Mouse (Mus musculus) hindbrain, embryonic 15.5 days (tissue): ENCODE results near the gene Gm49366. TPM values are rescaled to one million over a fixed set of nuclear protein-coding genes. Genes with fewer than 3 reads are reported as not detected.
"Not testable (repeated sequence)": the region's sequence is repeated elsewhere in the genome, so short reads cannot be mapped to it uniquely, and the experiment has no call there.

ENCODE experiments used
- ATAC-seq: fragments of 200-750 bp; cut with Nextera tagmentation; 2 replicates; pipeline ENCODE4 v1.8.0; 2017; ENCODE audit warnings: low read depth, moderate number of reproducible peaks, moderate TSS enrichment; ENCODE audit not compliant: low FRiP score
- H3K27ac ChIP-seq: fragments of 300-500 bp; sonication (generic); replicated peaks from 2 replicates; pipeline ENCODE4 v1.5.1; 2015; ENCODE audit warnings: mild to moderate bottlenecking, inconsistent platforms
- H3K27me3 ChIP-seq: fragments of 300-500 bp; sonication (generic); 2 replicates; pipeline ENCODE4 v1.6.1; 2015; ENCODE audit warnings: control low read depth, inconsistent platforms
- H3K36me3 ChIP-seq: fragments of 300-500 bp; sonication (generic); 2 replicates; pipeline ENCODE4 v1.6.1; 2015; ENCODE audit warnings: control low read depth, inconsistent platforms
- H3K4me1 ChIP-seq: fragments of 300-500 bp; sonication (generic); replicated peaks from 2 replicates; pipeline ENCODE4 v1.6.1; 2015; ENCODE audit warnings: control low read depth, inconsistent platforms
- H3K4me2 ChIP-seq: fragments of 300-500 bp; sonication (generic); 2 replicates; pipeline ENCODE4 v1.6.1; 2015; ENCODE audit warnings: moderate library complexity, mild to moderate bottlenecking, inconsistent platforms
- H3K4me3 ChIP-seq: fragments of 300-500 bp; sonication (generic); 2 replicates; pipeline ENCODE4 v1.5.1; 2015; ENCODE audit warnings: mild to moderate bottlenecking, inconsistent platforms
- H3K9ac ChIP-seq: fragments of 300-500 bp; sonication (generic); 2 replicates; pipeline ENCODE4 v1.6.1; 2015; ENCODE audit warnings: inconsistent platforms
- H3K9me3 ChIP-seq: fragments of 300-500 bp; sonication (generic); 2 replicates; pipeline ENCODE4 v1.6.1; 2016; ENCODE audit warnings: control low read depth, inconsistent platforms
- WGBS: fragments of 180-500 bp; shearing (Covaris S2); methylation state at CpG from one replicate; pipeline ENCODE4 v1.1.7; 2015; 5-methylcytosine and 5-hydroxymethylcytosine counted together
- polyA plus RNA-seq: library from polyadenylated mRNA; unstranded; fragments of >200 nt; fragmentation: Nextera tagmentation; extraction: Ambion mirVana; gene quantifications from 2 replicates; pipeline ENCODE4 v1.2.1, GENCODE M21; 2015

Gm49366 gene
- polyA plus RNA-seq, 1 experiment from 2014 or later = not detected

DNA sequence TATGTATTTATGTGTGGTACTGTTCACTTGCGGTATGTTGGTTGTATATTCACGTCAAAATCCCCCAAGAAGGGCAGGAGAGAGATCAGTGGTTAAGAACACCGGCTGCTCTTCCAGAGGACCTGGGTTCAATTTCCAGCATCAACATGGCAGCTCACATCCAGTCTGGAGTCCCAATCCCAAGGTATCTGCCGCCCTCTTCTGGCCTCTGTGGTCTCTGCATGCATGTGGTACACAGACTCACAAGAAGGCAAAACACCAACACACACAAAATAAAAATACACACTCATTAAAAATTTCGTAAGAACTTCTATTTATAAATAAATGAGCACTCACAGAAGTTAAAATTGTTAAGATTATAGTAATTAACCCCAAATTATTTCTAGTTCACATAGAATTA, 24.5 kb downstream of the Gm49366 start:
- Histone ChIP-seq H3K4me3 (no peak overlapping the region), H3K27me3 (peaks cover 5% of the 10 kb centered on the region), H3K27ac (no peak overlapping the region), H3K4me1 (no peaks in the 10 kb centered on the region), H3K36me3 (no peaks in the 10 kb centered on the region), H3K4me2 (no peak overlapping the region), H3K9ac (no peak overlapping the region), H3K9me3 (no peaks in the 10 kb centered on the region)
- WGBS = 74% methylated on average over 5 of the region's 5 CpGs
- ATAC-seq = no peak

GRCm38 (mm10) chr12:84063833-84064232, 25.1 kb downstream of the Gm49366 start:
- H3K36me3 ChIP-seq = no peaks in the 10 kb centered on the region
- no peaks in the 10 kb centered on the region for H3K4me1 ChIP-seq
- no peaks in the 10 kb centered on the region for H3K9me3 ChIP-seq
- ATAC-seq = no peak
- peaks cover 11% of the 10 kb centered on the region for H3K27me3 ChIP-seq
- H3K4me3 ChIP-seq = no peak overlapping the region
- no peak overlapping the region for H3K4me2 ChIP-seq
- 95% methylated on average over 2 of the region's 2 CpGs for WGBS
- no peak overlapping the region for H3K9ac ChIP-seq
- no peak overlapping the region for H3K27ac ChIP-seq

- Histone ChIP-seq H3K27ac (no peak overlapping the region), H3K9ac (no peak overlapping the region), H3K4me1 (no peaks in the 10 kb centered on the region), H3K4me3 (no peak overlapping the region), H3K9me3 (no peaks in the 10 kb centered on the region), H3K4me2 (no peak overlapping the region), H3K27me3 (peaks cover 14% of the 10 kb centered on the region), H3K36me3 (no peaks in the 10 kb centered on the region)
- no peak for ATAC-seq
- WGBS = 74% methylated on average over 8 of the region's 8 CpGs
These were observed 25.9 kb downstream of the Gm49366 start for GRCm38 (mm10) chr12:84064621-84065020.

DNA sequence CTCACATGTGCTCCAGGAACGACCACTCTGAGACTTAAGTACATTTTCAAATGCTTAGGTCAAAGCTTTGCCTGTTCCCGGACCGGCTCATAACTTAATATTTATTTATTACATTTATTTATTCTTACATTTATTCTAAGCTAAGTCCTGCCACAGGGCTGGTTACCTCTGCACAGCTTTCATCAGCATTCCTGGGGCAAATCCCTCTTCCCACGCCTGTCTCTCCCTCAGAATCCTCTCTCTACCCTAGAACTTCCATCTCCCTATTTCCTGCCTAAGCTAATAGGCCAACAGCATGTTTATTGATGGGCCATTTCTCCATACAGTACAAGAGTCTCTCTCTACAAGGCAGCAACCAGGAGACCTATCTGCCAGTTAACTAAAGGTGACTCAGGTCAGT, 29.0 kb downstream of the Gm49366 start:
- H3K27ac ChIP-seq = no peak overlapping the region
- no peaks in the 10 kb centered on the region for H3K36me3 ChIP-seq
- no peak overlapping the region for H3K4me2 ChIP-seq
- no peaks in the 10 kb centered on the region for H3K4me1 ChIP-seq
- 88% methylated on average over 4 of the region's 4 CpGs for WGBS
- no peak overlapping the region for H3K9ac ChIP-seq
- no peak overlapping the region for H3K4me3 ChIP-seq
- peaks cover 21% of the 10 kb centered on the region for H3K27me3 ChIP-seq
- ATAC-seq = no peak
- no peaks in the 10 kb centered on the region for H3K9me3 ChIP-seq

- no peaks in the 10 kb centered on the region for H3K9me3 ChIP-seq
- peaks cover 21% of the 10 kb centered on the region for H3K27me3 ChIP-seq
- WGBS = 57% methylated on average over 8 of the region's 8 CpGs
- H3K27ac ChIP-seq = no peak overlapping the region
- H3K9ac ChIP-seq = no peak overlapping the region
- H3K4me3 ChIP-seq = no peak overlapping the region
- no peaks in the 10 kb centered on the region for H3K4me1 ChIP-seq
- no peak for ATAC-seq
- no peak overlapping the region for H3K4me2 ChIP-seq
- no peaks in the 10 kb centered on the region for H3K36me3 ChIP-seq
These were observed 29.6 kb downstream of the Gm49366 start for GRCm38 (mm10) chr12:84068296-84068695.

DNA sequence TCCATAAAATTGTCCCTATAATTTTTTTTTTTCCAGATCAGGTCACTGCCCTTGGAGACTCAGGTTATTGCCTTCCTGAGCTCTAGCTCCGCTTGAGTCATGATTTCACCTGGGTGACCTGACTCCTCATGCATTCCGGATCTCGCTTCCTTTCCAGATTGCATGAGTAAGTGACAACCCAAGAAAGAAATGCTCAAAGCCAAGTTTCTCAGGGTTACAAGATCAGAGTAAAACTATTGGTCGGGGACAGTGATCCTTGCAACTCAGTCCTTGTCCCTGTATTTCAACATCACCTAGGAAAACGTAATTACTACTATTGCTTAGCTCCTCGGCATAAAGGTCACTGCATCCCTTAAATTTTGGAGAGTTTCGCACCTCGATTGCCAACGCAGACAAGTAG, 30.3 kb downstream of the Gm49366 start, which contains the start of gene Acot5:
TSS of gene Acot5 (plus strand) at position 340 of the 400 bp plus-strand sequence.
- Histone ChIP-seq H3K4me2 (peak within 1 kb of the TSS; percentile 62), H3K4me3 (peak within 1 kb of the TSS; percentile 44), H3K4me1 (no peaks in the 10 kb centered on the region), H3K9me3 (no peaks in the 10 kb centered on the region), H3K36me3 (no peaks in the 10 kb centered on the region), H3K27me3 (peaks cover 21% of the 10 kb centered on the region), H3K9ac (0 out of 2 replicates have a peak within 1 kb of the TSS, but pooled peaks have one; percentile 24), H3K27ac (no peak within 1 kb of the TSS)
- no peak for ATAC-seq
- 60% methylated on average over 9 of the region's 9 CpGs for WGBS

DNA sequence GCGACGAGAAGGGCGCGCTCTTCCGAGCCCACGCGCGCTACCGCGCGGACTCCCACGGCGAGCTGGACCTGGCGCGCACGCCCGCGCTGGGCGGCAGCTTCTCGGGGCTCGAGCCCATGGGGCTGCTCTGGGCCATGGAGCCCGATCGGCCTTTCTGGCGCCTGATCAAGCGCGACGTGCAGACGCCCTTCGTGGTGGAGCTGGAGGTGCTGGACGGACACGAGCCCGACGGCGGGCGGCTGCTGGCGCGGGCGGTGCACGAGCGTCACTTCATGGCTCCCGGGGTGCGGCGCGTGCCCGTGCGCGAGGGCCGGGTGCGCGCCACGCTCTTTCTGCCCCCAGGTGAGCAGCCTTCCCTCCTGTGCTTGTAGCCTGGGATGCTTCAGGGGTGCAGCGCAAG, 30.8 kb downstream of the Gm49366 start:
- H3K9ac ChIP-seq = 0 out of 2 replicates have a peak overlapping the region, but pooled peaks have one; percentile 24
- H3K9me3 ChIP-seq, H3K4me1 ChIP-seq, H3K27ac ChIP-seq, H3K36me3 ChIP-seq, ATAC-seq: not testable (repeated sequence)
- peak overlapping the region; percentile 62 for H3K4me2 ChIP-seq
- H3K27me3 ChIP-seq = peaks cover 21% of the 10 kb centered on the region
- peak overlapping the region; percentile 44 for H3K4me3 ChIP-seq
- WGBS = 1% methylated on average over 42 of the region's 52 CpGs

DNA sequence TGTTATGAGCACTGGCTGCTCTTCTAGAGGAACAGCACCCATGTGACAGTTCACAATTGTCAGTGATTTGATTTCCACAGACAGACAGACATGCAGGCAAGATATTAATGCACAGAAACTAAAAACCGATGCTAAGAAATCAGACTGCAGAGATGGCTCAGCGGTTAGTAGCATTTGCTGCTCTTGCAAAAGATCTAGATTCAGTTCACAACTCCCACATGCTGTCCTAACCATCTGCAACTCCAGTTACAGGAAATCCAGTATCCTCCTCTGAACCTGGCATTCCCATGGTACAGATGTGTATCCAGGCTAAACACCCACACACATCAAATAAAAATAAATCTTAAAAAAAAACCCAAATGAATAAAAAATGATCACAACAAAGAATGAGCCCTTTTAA, 33.0 kb downstream of the Gm49366 start:
- no peak overlapping the region for H3K4me3 ChIP-seq
- H3K9ac ChIP-seq = no peak overlapping the region
- H3K9me3 ChIP-seq = no peaks in the 10 kb centered on the region
- H3K4me1 ChIP-seq = no peaks in the 10 kb centered on the region
- no peak for ATAC-seq
- H3K4me2 ChIP-seq = no peak overlapping the region
- WGBS = 98% methylated on average over 2 of the region's 2 CpGs
- H3K27ac ChIP-seq = no peak overlapping the region
- no peaks in the 10 kb centered on the region for H3K36me3 ChIP-seq
- H3K27me3 ChIP-seq = peaks cover 21% of the 10 kb centered on the region

DNA sequence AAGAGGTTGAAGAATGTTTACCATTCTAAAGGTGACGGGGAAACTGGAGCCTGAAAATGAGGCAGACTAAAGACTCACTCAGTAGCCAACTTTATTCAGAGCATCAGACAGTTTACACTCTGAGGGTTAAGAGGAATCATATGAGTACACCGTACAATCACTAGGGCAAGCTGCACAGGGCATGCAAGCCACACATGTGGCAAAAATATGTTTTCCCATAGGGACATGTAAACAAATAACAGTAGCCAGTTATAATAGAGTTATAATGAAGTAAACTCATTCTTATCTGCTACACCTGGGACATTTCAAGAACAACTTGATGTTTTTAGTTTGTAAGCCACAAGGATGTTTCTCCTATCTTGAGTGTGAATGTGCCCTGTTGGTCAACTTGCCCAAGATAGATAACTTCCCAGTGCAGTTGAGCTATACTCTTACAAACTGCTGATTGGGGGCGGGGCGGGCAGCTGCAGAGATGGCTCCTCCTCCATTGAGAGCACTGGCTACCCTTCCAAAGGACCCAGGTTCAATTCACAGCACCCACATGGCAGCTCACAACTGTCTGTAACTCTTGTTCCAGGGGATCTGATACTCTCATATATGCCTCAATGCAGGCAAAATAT, 38.7 kb downstream of the Gm49366 start:
- Histone ChIP-seq H3K9ac (no peak overlapping the region), H3K27ac (no peak overlapping the region)
- WGBS = 95% methylated on average over 4 of the region's 4 CpGs

DNA sequence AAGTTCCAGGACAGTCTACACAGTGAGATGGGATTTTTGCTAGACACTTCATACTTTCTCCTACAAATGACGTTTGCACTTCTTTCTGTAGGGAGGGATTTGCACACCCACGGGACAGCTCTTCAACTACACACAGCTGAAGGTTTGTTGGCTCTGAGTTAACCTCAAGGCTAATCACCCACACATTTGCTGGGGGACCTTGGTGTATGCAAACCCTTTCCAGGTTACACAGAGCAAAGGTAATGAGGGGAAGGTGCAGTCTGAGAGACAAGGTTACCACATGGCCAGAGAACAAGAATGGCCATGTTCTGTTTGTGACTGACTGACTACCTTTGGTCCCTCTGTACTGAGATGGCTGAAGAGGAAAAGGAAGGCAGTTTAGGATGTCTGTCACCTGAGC, 45.1 kb downstream of the Gm49366 start:
- H3K9me3 ChIP-seq = no peaks in the 10 kb centered on the region
- no peaks in the 10 kb centered on the region for H3K36me3 ChIP-seq
- H3K4me1 ChIP-seq = no peaks in the 10 kb centered on the region
- H3K4me3 ChIP-seq = no peak overlapping the region
- no peak for ATAC-seq
- 87% methylated on average over 2 of the region's 2 CpGs for WGBS
- H3K27me3 ChIP-seq = no peaks in the 10 kb centered on the region
- H3K9ac ChIP-seq = no peak overlapping the region
- H3K4me2 ChIP-seq = no peak overlapping the region
- no peak overlapping the region for H3K27ac ChIP-seq

More for the DNA sequence above, 38.7 kb downstream of the Gm49366 start:
- ATAC-seq = no peak
- no peaks in the 10 kb centered on the region for H3K36me3 ChIP-seq
- no peaks in the 10 kb centered on the region for H3K9me3 ChIP-seq
- H3K27me3 ChIP-seq = no peaks in the 10 kb centered on the region
- H3K4me1 ChIP-seq = no peaks in the 10 kb centered on the region
- no peak overlapping the region for H3K4me2 ChIP-seq
- no peak overlapping the region for H3K4me3 ChIP-seq

GRCm38 (mm10) chr12:84084581-84084980, 45.8 kb downstream of the Gm49366 start:
- no peak for ATAC-seq
- Histone ChIP-seq H3K36me3 (no peaks in the 10 kb centered on the region), H3K27ac (no peak overlapping the region), H3K27me3 (no peaks in the 10 kb centered on the region), H3K9me3 (no peaks in the 10 kb centered on the region), H3K4me3 (no peak overlapping the region), H3K9ac (no peak overlapping the region), H3K4me1 (no peaks in the 10 kb centered on the region), H3K4me2 (no peak overlapping the region)
- 90% methylated on average over 4 of the region's 4 CpGs for WGBS

- not testable (repeated sequence) for H3K4me3 ChIP-seq, H3K9ac ChIP-seq, H3K4me2 ChIP-seq, H3K36me3 ChIP-seq, H3K4me1 ChIP-seq, H3K9me3 ChIP-seq, ATAC-seq, H3K27ac ChIP-seq, H3K27me3 ChIP-seq
- 93% methylated on average over 5 of the region's 5 CpGs for WGBS
These were observed 55.9 kb downstream of the Gm49366 start for GRCm38 (mm10) chr12:84094666-84095065.

- H3K27me3 ChIP-seq = no peaks in the 10 kb centered on the region
- no peak overlapping the region for H3K27ac ChIP-seq
- ATAC-seq = no peak
- no peak overlapping the region for H3K4me2 ChIP-seq
- WGBS = 97% methylated on average over 2 of the region's 2 CpGs
- H3K4me1 ChIP-seq = peaks cover 5% of the 10 kb centered on the region
- H3K9ac ChIP-seq = no peak overlapping the region
- no peak overlapping the region for H3K4me3 ChIP-seq
- no peaks in the 10 kb centered on the region for H3K36me3 ChIP-seq
- H3K9me3 ChIP-seq = no peaks in the 10 kb centered on the region
These were observed 60.9 kb downstream of the Gm49366 start for GRCm38 (mm10) chr12:84099605-84100004.
